Mouse (Mus musculus) liver, postnatal 0 days (tissue): Measurements from ENCODE around the gene Pitpnb.

Source experiments
- CTCF ChIP-seq: sonication (generic); IDR thresholded peaks from 2 replicates; pipeline ENCODE4 v1.5.1; 2016; ENCODE audit warnings: antibody characterized with exemption, low read depth
- EP300 ChIP-seq: IDR thresholded peaks from 2 replicates; pipeline ENCODE4 v1.6.1; 2016; ENCODE audit warnings: antibody characterized with exemption, low read depth, mild to moderate bottlenecking

- TF ChIP-seq CTCF (no peak), EP300 (no peak)
These were observed 91.7 kb downstream of the Pitpnb start for GRCm38 (mm10) chr5:111422058-111422800.
